Mouse (Mus musculus): ENCODE measurements around the gene Fbxo27.
A peak's percentile ranks its signal among the peaks of the same experiment; 100 is the strongest.
"Not testable (repeated sequence)": the region's sequence is repeated elsewhere in the genome, so short reads cannot be mapped to it uniquely, and the experiment has no call there.

Gene Fbxo27

DNA sequence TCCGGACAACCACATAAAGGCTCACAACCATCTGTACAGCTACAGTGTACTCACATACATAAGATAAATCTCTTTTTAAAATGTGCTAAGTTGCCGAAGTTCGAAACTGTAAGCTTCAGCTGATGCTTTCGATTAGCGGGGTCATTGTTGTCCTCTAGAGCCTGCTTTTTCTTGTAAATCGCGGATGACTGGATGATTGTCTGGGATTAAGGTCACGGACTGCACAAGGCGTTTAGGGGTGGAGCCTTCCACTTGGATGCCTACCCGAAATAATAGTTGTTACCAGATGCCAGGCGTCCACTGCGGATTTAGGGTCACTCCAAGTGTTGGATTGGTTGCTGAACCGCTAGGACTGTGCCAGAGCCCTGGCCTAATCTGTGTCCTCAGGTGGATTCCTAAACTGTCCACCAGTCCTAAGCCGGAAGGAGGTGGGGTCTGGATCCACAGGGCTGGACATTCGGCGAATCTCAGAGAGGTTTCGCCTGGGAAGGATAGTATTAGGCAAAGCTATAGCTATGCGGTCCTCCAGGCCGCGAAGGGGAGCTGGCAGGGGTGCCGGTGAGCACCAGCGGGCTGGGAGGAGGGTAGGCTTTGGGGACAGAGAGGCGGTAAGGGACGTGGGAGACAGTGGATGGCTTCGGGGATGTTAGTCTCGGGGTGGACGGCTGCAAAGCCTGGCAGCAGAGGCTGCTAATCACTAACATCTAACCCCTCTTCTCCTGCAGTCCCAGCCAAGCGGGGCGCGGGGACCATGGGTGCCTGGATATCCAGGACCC, at the start of gene Fbxo27:
Fbxo27 (plus strand) TSS at position 305 of the 776 bp plus-strand sequence.
- DNase-seq (ENCODE audit: low spot score): peak; percentile 30

DNA sequence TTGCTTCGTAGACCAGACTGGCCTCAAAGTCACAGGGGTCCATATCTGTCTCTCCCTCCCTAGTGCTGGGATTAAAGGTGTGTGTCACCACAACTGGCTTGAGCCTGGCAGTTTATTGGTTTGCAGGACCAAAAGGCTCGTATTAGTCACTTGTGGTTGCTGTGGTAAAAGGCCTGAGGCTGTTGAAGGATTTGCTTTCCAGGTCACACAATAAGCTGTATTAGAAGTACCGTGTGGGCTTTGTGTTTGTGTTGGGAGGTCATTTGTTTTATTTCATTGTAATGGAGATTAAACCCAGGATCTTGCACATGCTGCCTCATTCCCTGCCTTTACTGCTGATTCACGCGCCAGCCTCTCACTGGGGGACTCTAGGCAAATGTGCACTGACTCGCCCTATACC, 47.3 kb upstream of the Fbxo27 start:
- DNase-seq (ENCODE audit: low spot score): no peak

DNA sequence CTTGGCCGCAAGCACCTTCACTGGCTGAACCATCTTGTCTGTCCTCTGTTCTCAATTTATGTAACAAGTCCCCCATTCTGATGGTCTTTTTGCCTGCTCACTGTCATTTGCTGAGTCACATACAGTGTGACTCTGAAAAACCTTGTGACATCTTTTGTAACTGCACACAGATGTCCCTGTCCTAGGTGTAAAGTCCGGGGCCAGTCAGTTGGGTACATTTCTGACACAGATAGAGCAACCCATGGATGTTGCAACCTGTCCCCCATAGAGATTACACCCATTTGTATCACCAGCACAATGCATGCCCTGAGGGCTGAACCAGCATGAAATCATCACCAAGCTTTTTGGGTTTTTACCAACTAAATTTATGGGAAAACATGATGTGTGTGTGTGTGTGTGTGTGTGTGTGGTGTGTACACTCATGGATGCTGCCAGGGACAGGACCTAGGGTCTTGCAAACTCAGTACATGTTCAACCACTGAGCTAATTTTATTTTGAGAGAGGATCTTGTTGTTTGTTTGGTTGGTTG, 46.6 kb upstream of the Fbxo27 start:
- no peak for DNase-seq (ENCODE audit: low spot score)

DNA sequence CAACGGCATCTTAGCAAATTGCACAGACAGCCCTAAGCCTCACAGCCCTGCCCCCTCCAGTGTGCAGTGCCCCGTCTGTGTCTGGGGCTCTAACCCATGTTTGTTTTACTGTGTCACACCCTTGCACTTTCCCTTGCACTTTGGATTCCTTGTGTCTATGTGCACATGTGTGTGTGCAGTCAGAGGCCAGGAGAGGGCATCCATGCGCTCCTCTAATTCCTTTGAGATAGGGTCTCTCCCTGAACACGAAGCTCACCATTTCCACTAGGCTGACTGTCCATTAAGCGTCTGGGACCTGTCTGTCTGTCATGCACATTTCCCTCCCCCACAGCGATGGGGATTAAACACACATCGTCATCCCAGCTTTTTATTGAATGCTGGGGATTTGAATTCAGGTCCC, 45.6 kb upstream of the Fbxo27 start:
- DNase-seq (ENCODE audit: low spot score): no peak

DNA sequence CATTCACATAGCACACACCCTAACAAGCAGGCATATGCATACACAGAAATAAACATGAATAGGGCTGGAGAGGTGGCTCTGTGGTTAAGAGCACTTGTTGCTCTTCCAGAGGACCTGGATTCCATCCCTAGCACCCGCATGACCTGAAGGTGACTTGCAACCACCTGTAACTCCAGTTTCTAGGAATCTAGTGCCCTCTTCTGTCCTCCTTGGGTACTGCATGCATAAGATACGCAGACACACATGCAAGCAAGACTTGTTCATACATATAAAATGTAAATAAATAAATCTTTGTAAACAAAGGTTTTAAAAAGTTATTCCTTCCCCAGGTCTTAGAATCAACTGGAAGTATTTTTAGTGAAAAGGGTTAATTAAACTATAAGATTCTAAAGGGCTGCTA, 41.5 kb upstream of the Fbxo27 start:
- no peak for DNase-seq (ENCODE audit: low spot score)

DNA sequence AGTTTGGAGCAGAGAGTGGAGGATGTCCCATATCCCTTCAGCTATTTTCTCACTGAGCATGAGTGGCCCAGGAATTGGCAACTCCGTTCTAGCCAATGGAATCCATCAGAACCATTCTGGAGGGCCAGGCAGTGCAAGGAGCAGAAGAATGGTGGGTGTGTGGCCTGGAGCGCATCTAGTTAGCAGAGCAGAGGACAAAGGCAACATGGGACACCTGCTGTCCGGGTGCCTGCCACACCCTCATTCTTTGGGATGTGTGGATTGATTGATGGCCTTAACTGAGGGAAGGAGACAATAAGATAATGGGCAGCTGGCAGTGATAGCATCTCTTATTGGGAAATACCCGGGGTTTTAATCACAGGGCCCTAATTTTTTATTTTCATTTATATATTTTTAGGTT, 36.2 kb upstream of the Fbxo27 start:
- DNase-seq (ENCODE audit: low spot score): no peak

DNA sequence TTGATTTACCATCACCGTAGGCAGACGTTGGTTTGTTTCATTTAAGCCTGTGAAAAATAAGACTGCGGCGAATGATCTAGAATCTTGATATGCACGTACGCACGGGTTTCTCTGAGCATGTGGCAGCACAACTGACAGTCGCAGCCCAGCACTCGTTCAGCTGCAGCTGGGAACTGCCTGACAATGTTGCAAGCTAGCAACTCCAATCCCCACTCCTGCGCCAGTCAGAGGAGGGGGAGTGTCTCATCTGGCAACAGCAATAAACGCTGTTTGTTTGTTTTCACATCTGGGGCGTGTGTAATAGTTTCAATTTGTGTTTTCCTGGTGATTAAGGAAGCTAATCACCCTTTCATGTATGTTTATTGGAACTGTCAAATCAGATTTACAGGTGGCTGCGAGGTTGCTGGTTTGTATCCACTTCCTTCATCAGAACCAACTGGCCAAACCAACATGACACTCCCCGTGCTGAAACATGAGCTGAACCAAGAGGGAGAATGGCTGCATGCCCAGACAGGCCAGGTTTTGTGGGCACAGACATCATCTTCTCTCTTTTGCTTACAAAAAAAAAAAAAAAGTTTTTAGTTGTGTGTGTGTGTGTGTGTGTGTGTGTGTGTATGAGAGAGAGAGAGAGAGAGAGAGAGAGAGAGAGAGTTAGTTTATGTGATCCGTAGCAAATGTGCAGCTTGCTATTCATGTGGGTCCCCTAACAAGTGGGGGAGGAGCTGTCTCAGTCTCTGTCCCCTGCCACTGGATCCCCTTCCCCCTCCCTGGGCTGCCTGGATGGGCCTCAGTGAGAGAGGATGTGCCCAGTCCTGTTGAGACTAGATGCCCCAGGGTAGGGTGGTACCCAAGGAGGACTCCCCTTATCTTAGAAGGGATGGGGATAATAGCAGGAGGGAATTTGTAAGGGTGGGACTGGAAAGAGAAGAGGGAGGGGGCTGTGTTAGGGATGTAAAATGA, 26.7 kb upstream of the Fbxo27 start:
- DNase-seq (ENCODE audit: low spot score): no peak

DNA sequence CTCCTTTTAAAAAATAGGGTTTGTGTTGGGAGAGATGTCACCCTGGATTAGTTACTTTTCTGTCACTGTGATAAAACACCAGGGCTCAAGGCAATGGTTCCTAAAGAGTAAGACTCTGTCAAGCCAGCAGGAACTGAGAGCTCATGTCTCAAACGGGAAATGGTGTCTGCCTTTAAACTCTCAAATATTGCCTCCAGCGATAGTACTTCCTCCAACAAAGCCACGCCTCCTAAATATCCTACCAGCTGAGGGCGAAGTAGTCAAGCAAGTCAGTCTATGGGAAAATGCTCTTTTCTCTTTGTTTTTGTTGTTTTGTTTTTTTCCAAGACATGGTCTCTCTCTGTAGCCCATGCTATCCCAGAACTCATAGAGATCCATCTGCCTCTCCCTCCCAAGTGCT, 21.5 kb upstream of the Fbxo27 start:
- DNase-seq (ENCODE audit: low spot score): no peak

DNA sequence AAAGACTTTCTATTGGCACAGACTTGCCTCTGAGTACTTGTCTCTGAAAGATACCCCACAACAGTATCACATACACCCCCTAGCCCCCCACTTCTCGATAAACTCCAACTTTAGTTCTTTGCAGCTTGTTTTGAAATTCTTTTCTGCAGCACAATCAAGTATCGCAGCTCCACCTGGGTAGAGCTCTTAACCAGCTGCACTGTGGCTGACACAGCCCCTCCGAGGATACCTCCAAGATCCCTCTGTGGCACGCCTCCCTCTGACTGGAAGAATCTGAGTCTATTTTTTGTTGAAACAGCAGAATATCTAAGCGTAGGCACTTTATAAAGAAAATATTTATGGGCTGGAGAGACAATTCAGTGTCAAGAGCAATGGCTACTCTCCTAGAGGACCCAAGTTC, 20.4 kb upstream of the Fbxo27 start:
- DNase-seq (ENCODE audit: low spot score): no peak

DNA sequence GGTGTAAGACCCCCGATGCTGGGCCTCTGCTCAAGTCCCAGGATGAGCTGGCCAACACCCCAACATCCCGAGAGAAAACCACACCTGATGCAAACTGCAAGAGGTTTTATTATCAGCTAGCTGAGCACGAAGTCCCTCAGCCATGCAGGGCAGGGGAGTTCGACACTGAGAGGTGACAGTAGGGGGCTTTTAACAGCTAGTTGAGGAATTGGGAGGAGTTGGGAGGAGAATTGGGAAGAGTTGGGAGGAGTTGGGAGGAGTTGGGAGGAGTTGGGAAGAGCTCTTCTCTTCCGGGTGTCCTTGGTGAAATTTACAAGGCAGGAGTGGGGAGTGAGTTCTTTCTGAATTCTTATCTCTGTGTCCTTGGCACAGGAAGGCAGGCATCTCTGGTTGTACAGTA, 19.9 kb upstream of the Fbxo27 start:
- DNase-seq (ENCODE audit: low spot score): not testable (repeated sequence)

DNA sequence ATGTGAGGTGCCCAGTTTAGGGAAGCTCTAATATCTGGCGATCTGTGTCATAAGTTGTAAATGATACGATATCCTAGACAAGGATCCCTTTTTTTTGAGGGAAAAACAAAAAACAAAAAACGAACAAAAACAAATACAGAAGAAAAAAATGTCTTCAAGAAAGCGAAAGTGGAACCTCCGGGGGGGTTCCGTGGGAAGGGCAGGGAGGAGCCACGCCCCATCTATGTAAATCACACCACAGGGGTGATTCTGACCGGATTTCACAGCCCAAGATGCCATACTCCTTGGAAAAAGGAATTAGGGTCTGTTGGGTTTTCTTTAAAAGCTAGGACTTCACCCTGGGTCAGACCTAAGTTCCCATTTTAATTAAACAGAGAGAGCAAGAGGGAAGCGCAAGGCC, 17.7 kb upstream of the Fbxo27 start:
- no peak for DNase-seq (ENCODE audit: low spot score)

DNA sequence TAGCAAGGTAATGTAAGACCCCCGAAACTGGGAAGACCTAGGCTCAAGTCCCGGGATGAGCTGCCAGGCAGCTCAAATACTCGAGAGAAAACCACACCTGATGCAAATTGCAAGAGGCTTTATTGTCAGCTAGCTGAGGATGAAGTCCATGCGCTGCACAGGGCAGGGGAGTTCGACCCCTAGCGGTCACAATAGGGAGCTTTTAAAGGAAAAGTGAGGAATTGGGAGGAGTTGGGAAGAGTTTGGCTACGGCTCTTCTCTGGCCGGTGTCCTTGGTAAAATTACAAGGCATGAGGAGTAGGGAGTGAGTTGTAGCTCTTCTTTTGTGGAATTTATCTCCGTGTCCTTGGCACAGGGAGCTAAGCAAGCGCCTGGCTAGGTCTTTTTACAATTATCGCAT, 16.9 kb upstream of the Fbxo27 start:
- peak; percentile 38 for DNase-seq (ENCODE audit: low spot score)

DNA sequence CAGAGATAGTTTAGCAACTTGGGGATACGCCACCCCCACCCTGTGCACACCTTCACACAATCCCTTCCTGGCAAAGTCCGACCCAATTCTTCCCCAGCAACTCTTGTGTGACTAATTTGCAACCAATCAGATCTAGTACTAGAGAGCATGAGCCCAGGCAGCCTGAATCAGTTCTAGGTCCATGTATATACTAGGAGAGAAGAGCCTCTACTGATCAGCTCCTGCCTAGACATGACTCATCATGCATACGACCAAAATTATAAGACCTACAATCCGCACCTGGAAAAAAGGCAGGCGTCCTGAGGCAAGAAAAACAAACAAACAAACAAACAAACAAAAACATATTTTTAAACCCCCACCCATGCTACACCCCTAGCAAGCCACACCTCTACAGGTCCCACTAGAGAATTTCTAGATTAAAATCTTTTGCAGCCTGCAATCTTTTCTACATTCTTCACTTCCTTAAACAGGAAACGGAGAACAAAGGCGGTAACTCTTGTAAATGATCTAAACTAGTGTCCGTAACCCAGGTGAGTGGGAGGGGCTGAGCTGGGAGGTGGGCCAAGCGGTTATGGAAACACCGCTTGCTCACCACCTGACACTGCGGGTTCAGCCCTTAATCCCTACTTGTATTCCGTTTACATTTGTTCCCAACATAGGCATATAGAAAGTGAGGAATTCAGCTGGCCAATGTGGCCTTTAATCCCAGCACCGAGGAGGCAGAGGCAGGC, 15.7 kb upstream of the Fbxo27 start:
- DNase-seq (ENCODE audit: low spot score): no peak

DNA sequence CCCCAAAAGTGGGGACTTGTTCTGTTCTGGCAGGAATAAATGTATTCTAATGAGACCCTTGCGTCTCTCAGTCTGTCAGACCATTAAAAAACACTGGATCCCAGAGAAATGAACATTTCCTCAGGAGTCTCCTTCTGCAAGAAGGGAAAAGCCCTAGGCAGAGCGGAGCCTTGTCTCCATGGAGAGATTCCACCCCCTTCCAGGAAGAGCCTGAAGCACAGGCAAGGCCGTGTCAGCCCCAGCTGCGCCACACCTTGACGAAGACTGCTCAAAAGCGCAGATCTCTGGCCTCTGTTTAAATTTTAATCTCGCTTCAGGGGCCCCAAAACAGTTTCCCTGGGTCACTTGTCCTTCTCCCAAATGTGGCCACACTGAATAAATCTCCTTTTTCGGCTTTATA, 15.0 kb upstream of the Fbxo27 start:
- DNase-seq (ENCODE audit: low spot score): no peak

DNA sequence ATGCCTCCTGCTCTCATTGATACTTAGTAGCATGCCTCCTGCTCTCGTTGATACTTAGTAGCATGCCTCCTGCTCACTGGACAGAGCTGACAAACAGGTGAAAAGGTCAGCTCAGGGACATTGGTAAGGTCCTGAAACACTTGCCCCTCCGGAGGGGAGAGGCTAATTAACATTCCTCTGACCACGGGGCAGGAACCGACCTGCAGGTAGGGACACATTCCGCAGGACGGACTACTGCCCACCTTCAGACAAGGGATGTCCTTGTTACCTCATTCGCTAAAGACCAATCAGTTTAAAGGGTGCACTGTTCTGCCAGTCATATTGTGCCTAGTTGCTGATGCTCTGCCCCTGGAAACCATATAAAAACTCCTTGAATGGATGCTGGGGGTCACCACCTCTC, 1.6 kb upstream of the Fbxo27 start:
- DNase-seq (ENCODE audit: low spot score): no peak

DNA sequence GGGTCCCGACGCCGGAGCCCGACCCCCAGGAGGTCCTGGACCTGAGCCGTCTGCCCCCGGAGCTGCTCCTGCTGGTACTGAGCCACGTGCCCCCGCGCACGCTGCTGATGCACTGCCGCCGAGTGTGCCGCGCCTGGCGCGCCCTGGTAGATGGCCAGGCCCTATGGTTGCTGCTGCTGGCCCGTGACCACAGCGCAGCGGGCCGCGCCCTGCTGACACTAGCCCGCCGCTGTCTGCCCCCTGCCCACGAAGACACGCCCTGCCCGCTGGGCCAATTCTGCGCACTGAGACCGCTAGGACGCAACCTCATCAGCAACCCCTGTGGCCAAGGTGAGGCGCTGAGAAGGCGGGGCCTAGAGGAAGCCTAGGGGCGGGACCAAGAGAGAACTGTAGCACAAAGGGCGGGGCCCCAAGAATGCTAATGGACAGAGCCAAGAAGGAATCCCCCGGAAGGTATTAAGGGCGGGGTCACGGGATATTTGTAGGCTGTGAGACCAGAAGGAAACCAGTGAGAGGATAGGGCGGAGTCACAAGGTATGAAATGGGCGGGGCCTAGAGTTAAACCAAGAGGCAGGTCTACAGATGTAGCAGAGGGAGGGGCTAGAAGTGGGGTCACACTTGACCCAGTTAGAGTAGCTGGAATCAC, 795 bp downstream of the Fbxo27 start:
- peak; percentile 56 for DNase-seq (ENCODE audit: low spot score)

DNA sequence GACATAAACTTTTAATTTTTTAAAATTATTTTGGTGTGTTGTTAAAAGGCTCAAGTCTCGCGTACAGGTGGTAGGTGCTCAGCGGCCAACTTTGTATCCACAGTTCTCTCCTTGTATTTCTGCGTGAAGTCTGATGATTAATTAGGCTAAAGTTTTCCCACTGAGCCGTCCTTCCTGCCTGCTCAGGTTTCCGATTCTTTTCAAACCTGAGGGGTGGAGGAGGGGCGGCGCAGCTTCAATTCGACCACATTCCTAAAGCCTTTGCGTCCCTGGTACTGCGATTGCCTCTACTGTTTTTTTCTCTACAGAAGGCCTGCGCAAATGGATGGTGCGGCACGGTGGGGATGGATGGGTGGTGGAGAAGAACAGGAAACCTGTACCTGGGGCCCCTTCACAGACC, 1.8 kb downstream of the Fbxo27 start:
- DNase-seq (ENCODE audit: low spot score): no peak

DNA sequence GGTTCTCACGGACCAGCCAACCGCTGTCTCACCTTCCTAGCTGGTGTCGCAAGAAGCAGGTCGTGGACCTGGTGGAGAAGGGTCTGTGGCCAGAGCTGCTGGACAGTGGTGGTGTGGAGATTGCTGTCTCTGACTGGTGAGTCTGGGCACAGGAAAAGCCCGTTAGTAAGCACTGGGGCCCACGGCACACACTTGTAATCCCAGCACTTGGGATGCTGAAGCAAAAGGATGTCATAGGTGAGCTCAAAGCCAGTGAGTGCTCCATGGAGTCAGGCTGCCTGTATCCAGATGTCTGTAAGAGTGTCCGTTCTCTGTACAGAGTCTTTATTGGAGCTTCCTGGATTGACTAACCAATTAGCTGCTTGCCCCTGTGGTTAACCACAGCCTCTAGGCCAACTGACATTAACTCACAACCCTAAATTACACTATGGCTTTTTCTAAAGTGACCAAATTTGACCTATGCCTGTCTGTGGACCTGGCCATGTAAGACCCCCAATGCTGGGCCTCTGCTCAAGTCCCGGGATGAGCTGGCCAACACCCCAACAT, 2.4 kb downstream of the Fbxo27 start:
- no peak for DNase-seq (ENCODE audit: low spot score)

DNA sequence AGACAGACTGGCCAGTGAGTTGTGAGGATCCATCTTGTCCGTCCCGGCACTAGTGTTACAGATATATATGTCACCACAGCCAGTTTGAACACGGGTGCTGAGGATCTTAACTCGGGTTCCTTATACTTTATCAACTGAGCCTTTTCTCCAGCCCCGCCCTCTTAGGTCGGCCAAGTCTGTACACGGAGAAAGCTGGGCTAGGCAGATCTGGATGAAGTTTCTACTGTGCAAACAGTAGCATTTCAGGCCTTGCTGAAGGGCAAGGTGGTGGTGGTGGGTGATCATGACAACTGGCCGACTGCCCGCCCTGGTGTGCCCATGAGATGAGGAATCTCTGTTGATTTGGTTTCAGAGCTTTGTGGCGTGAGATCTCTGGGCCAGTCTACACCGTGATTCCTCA, 4.6 kb downstream of the Fbxo27 start:
- no peak for DNase-seq (ENCODE audit: low spot score)

DNA sequence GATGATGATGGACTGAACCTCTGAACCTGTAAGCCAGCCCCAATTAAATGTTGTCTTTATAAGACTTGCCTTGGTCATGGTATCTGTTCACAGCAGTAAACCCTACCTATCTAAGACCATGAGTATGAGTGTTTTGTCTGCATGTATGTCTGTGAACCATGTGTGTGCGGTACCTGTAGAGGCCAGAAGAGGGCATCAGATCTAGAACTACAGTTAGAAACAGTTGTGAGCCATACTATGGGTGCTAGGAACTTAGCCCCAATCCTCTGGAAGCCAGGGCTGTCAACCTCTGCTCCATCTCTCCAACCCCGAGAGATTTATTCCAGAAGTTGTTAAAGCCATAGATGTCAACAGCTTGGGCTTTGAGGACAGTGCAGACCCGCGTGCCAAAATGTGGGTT, 7.6 kb downstream of the Fbxo27 start:
- DNase-seq (ENCODE audit: low spot score): no peak

DNA sequence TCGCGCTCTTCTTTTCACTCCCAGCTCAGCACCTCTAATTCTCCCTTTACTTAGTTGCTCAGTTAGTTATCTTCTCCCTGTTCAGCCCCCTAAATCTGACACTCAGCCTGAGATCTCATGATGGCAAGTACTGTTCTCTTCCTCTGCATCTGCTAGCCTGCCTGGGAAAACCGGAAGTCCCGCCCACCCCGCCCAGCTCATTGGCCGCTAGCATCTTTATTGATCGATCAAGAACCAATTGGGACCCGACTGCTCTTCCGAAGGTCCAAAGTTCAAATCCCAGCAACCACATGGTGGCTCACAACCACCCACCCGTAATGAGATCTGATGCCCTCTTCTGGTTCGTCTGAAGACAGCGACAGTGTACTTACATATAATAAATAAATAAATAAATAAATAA, 8.7 kb downstream of the Fbxo27 start:
- not testable (repeated sequence) for DNase-seq (ENCODE audit: low spot score)

All from ovary, postnatal 36 days (tissue).